Comparison of ENCODE assay signal across 9 mouse cellular contexts in genomic region chrX:109076355-109076754, GRCm38 (mm10). TPM values are rescaled to one million over a fixed set of nuclear protein-coding genes. Genes with fewer than 3 reads are reported as not detected.
DNase-seq lines count a peak whose midpoint lies in the region; TF ChIP-seq lines count a peak whose summit lies in the region.
"Had no signal": no experiment of that assay in that cellular context is flagged by ENCODE, and none has a peak within 500 bp of the region (broad histone marks: within the 10 kb centered on the region; RNA-seq: fewer than 3 reads in every experiment).

No protein-coding gene starts in this region.

- no peaks in the 10 kb centered on the region for H3K36me3 ChIP-seq in ES-E14 (ENCODE audit: control insufficient read depth, insufficient read depth, low read length, poor library complexity, severe bottlenecking)
- H3K36me3 ChIP-seq: midbrain, embryonic 12.5 days had no signal

- in situ Hi-C loops in ES-E14 (cut with MboI; ENCODE audit: low sequenced_read_pairs in 2 of 2, unreplicated experiment in 2 of 2), result no loop called here

- H3K4me1 ChIP-seq in ES-E14 (ENCODE audit: control insufficient read depth in 2 of 2, insufficient read depth in 2 of 2, low read length in 2 of 2, poor library complexity in 1 of 2), result no peaks in the 10 kb centered on the region
- H3K4me1 ChIP-seq: midbrain, embryonic 12.5 days had no signal

- H3K27ac ChIP-seq in ES-E14 (ENCODE audit: insufficient read depth, low read depth, low read length, poor library complexity, severe bottlenecking), result no peak overlapping the region
- H3K27ac ChIP-seq: midbrain, embryonic 12.5 days had no signal

- no peak overlapping the region for H3K4me3 ChIP-seq in ES-E14 (ENCODE audit: insufficient read depth in 1 of 2, low read depth in 1 of 2, low read length in 2 of 2, poor library complexity in 1 of 2, severe bottlenecking in 1 of 2)
- H3K4me3 ChIP-seq: midbrain, embryonic 12.5 days had no signal

- DNase-seq in adrenal gland, adult 2 months, result peak; percentile 10
- no peak for DNase-seq in adrenal gland, postnatal 4 days (ENCODE audit: low spot score in 2 of 2)
- peak; percentile 41 for DNase-seq in kidney, adult 9 months
- no peak for DNase-seq in kidney, adult 11 months
- DNase-seq in ES-E14 (ENCODE audit: low read depth, low spot score), result no peak
- DNase-seq in kidney, postnatal 36 days, result peak; percentile 11 to 27
- DNase-seq in urinary bladder, adult 18-20 months (ENCODE audit: low spot score in 2 of 2), result no peak
- no peak for DNase-seq in spleen, adult 12 weeks (ENCODE audit: low spot score)

- no peaks in the 10 kb centered on the region for H3K9me3 ChIP-seq in ES-E14 (ENCODE audit: control insufficient read depth, insufficient read depth, low read depth, low read length)
- H3K9me3 ChIP-seq: midbrain, embryonic 12.5 days had no signal

- H3K9ac ChIP-seq in ES-E14 (ENCODE audit: insufficient read depth, low read depth, low read length, poor library complexity, severe bottlenecking), result no peak overlapping the region
- H3K9ac ChIP-seq: midbrain, embryonic 12.5 days had no signal

TF ChIP-seq in ES-E14, 5 proteins besides CTCF, POLR2A, EP300 and RAD21:
- no peak for TF ChIP-seq HCFC1 (IDR thresholded peaks at IDR 0.05; ENCODE audit: borderline replicate concordance, insufficient read depth, low read length)
- no peak for TF ChIP-seq MAFK (IDR thresholded peaks at IDR 0.05; ENCODE audit: insufficient read depth, low read depth, low read length)
- no peak for TF ChIP-seq CHD2 (IDR thresholded peaks at IDR 0.05; ENCODE audit: low read depth, low read length)
- TF ChIP-seq ZC3H11A (IDR thresholded peaks at IDR 0.05; ENCODE audit: borderline replicate concordance, low read depth, low read length), result no peak
- peak; percentile 89 for TF ChIP-seq ZNF384 (IDR thresholded peaks at IDR 0.05; ENCODE audit: low read depth, low read length)

RNA-seq across cellular contexts. Expression of gene Sh3bgrl, which starts 18.8 kb away (rescaled TPM):
- total RNA-seq in adrenal gland, adult 2 months (2021), result 100 to 1,000 TPM in 1 of 2 experiments, 10 to 100 TPM in 1; 99.8 to 158 TPM
- 2.5 and 3.1 TPM in 2 replicates for polyA plus RNA-seq in adrenal gland, adult 2 months (2012; rRNA removed)
- total RNA-seq in adrenal gland, postnatal 4 days (2021), result 100 to 1,000 TPM; 100 to 108 TPM
- 4.8 and 13.6 TPM in 2 replicates for total RNA-seq in ES-E14 (2012; rRNA removed)

Comparison
In these comparisons a context has a peak if more than half of its experiments do, and no peak if none do; other contexts are left out.
1. DNase-seq: peak in adrenal gland, adult 2 months (single experiment), kidney, adult 9 months (single experiment) and kidney, postnatal 36 days (2 of 2); none in adrenal gland, postnatal 4 days (0 of 2), kidney, adult 11 months (single experiment), ES-E14 (single experiment), urinary bladder, adult 18-20 months (0 of 2) and spleen, adult 12 weeks (single experiment).